Mouse (Mus musculus) forebrain, embryonic 12.5 days (tissue): ENCODE data around the gene Dennd2c. TPM values are rescaled to one million over a fixed set of nuclear protein-coding genes. Genes with fewer than 3 reads are reported as not detected.
A peak's percentile ranks its signal among the peaks of the same experiment; 100 is the strongest.

ENCODE experiments used
- ATAC-seq: fragments of 200-750 bp; cut with Nextera tagmentation; 2 replicates; pipeline ENCODE4 v1.8.0; 2017; ENCODE audit warnings: moderate TSS enrichment; ENCODE audit not compliant: low FRiP score
- H3K27ac ChIP-seq: fragments of 300-500 bp; sonication (generic); 2 replicates; pipeline ENCODE4 v1.5.1; 2016; ENCODE audit warnings: mild to moderate bottlenecking
- H3K27me3 ChIP-seq: fragments of 300-500 bp; sonication (generic); 2 replicates; pipeline ENCODE4 v1.6.1; 2016; ENCODE audit warnings: mild to moderate bottlenecking
- H3K36me3 ChIP-seq: fragments of 300-500 bp; sonication (generic); replicated peaks from 2 replicates; pipeline ENCODE4 v1.6.1; 2016; ENCODE audit warnings: mild to moderate bottlenecking
- H3K4me1 ChIP-seq: fragments of 300-500 bp; sonication (generic); 2 replicates; pipeline ENCODE4 v1.6.1; 2016
- H3K4me2 ChIP-seq: fragments of 300-500 bp; sonication (generic); 2 replicates; pipeline ENCODE4 v1.6.1; 2016; ENCODE audit warnings: mild to moderate bottlenecking, moderate library complexity
- H3K4me3 ChIP-seq: fragments of 300-500 bp; sonication (generic); replicated peaks from 2 replicates; pipeline ENCODE4 v1.5.1; 2016; ENCODE audit warnings: mild to moderate bottlenecking
- H3K9ac ChIP-seq: fragments of 300-500 bp; sonication (generic); 2 replicates; pipeline ENCODE4 v1.6.1; 2016; ENCODE audit warnings: mild to moderate bottlenecking
- H3K9me3 ChIP-seq: fragments of 300-500 bp; sonication (generic); 2 replicates; pipeline ENCODE4 v1.6.1; 2016
- WGBS: fragments of 180-500 bp; shearing (Covaris S2); methylation state at CpG from one replicate; pipeline ENCODE4 v1.1.7; 2016; 5-methylcytosine and 5-hydroxymethylcytosine counted together
- polyA plus RNA-seq: library from polyadenylated mRNA; unstranded; fragments of >200 nt; fragmentation: Nextera tagmentation; extraction: Ambion mirVana; gene quantifications from 2 replicates; pipeline ENCODE4 v1.2.1, GENCODE M21; 2016

The Dennd2c gene
- polyA plus RNA-seq, 1 experiment from 2014 or later = 2.6 TPM

DNA sequence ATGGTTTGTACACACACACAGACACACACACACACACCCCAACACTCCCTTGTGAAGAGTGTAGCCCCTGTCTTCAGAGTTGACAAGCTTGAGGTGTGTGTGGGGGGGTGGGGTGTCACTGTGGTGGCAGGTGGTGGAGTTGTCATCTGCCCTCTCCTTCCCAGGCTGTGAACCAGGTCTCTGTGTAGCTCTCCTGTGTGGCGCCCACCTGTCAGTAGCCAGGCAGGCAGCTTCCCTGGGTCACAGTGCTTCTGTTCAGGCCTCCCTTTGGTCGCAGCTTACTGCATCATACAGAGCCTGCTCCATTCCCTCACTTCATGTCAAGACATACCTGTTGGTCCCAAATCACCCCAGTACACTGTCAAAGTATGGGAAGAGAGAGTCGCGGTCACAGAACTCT is 43.4 kb downstream of the Dennd2c start:
- no peak overlapping the region for H3K4me2 ChIP-seq
- 79% methylated on average over 4 of the region's 4 CpGs for WGBS
- no peaks in the 10 kb centered on the region for H3K9me3 ChIP-seq
- H3K9ac ChIP-seq = no peak overlapping the region
- no peaks in the 10 kb centered on the region for H3K4me1 ChIP-seq
- no peak for ATAC-seq
- H3K27ac ChIP-seq = no peak overlapping the region
- no peak overlapping the region for H3K4me3 ChIP-seq
- no peaks in the 10 kb centered on the region for H3K36me3 ChIP-seq
- H3K27me3 ChIP-seq = no peaks in the 10 kb centered on the region

- H3K9ac ChIP-seq = no peak overlapping the region
- H3K4me3 ChIP-seq = no peak overlapping the region
- H3K36me3 ChIP-seq = no peaks in the 10 kb centered on the region
- ATAC-seq = no peak
- H3K4me2 ChIP-seq = no peak overlapping the region
- no peaks in the 10 kb centered on the region for H3K9me3 ChIP-seq
- 63% methylated on average over 23 of the region's 23 CpGs for WGBS
- H3K27ac ChIP-seq = no peak overlapping the region
- no peaks in the 10 kb centered on the region for H3K27me3 ChIP-seq
- no peaks in the 10 kb centered on the region for H3K4me1 ChIP-seq
Observed at GRCm38 (mm10) chr3:103146330-103147166, 44.1 kb downstream of the Dennd2c start.

- no peak overlapping the region for H3K27ac ChIP-seq
- H3K9me3 ChIP-seq = no peaks in the 10 kb centered on the region
- H3K4me2 ChIP-seq = no peak overlapping the region
- H3K36me3 ChIP-seq = no peaks in the 10 kb centered on the region
- H3K9ac ChIP-seq = no peak overlapping the region
- H3K4me3 ChIP-seq = no peak overlapping the region
- ATAC-seq = no peak
- no peaks in the 10 kb centered on the region for H3K4me1 ChIP-seq
- WGBS = 83% methylated on average over 4 of the region's 4 CpGs
- H3K27me3 ChIP-seq = no peaks in the 10 kb centered on the region
Observed at GRCm38 (mm10) chr3:103147775-103148174, 45.4 kb downstream of the Dennd2c start.

DNA sequence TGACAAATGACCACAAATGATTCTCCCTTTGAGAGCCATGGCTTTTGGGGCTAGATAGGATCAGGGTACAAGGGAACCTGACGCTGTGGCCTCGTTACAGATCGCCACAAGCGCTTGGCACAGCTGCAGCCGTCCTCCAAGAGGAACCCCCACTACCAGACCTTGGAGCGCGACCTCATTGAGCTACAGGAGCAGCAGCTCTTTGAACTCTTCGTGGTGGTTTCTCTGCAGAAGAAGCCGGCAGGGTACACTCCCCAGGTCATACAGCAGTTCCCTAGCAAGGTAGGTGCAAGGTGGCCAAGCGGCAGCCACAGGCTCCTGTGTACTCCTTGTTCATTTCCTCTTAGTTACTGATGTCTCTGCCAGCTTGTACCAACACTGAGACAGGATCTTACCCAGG is 46.5 kb downstream of the Dennd2c start:
- Histone ChIP-seq H3K4me2 (no peak overlapping the region), H3K4me3 (no peak overlapping the region), H3K4me1 (no peaks in the 10 kb centered on the region), H3K9ac (no peak overlapping the region), H3K36me3 (no peaks in the 10 kb centered on the region), H3K27me3 (no peaks in the 10 kb centered on the region), H3K9me3 (no peaks in the 10 kb centered on the region), H3K27ac (no peak overlapping the region)
- WGBS = 87% methylated on average over 10 of the region's 10 CpGs
- ATAC-seq = no peak

- H3K4me1 ChIP-seq = no peaks in the 10 kb centered on the region
- H3K9ac ChIP-seq = no peak overlapping the region
- no peak overlapping the region for H3K4me2 ChIP-seq
- no peaks in the 10 kb centered on the region for H3K27me3 ChIP-seq
- no peak overlapping the region for H3K4me3 ChIP-seq
- H3K9me3 ChIP-seq = no peaks in the 10 kb centered on the region
- H3K27ac ChIP-seq = no peak overlapping the region
- ATAC-seq = no peak
- H3K36me3 ChIP-seq = no peaks in the 10 kb centered on the region
Observed at GRCm38 (mm10) chr3:103153761-103154160, 51.4 kb downstream of the Dennd2c start.

DNA sequence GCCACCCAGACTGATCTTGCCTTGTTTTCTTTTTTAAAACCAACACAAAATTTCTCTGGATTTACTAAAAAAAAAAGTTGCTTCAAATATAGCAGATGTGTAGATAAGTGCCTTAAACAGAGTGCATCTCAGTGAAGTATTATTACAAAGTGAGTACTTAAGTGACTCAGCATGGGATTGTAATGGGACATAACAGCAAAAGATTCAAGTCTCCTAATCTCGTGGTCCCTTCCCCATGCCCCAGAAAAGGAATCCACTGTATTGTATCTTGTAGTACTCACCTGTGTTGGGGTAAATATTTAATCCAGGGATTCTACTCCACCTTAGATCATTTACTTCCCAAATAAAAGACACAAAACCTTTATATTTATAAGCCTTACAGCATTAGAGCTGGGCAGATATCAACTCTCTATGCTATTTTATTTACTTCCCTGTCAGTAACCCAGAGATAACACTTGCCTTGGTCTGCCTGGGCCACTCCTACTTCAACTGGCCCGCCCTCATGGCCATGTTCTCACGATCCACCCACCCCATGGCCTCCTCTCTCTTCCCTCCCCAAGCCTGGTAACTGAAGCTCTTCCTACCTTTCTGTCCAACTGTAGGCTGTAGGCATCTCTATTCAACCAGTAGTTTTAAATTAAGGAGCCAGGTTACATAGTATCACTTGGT is 57.0 kb downstream of the Dennd2c start:
- no peak for ATAC-seq
- Histone ChIP-seq H3K4me2 (no peak overlapping the region), H3K4me1 (no peaks in the 10 kb centered on the region), H3K4me3 (no peak overlapping the region), H3K9ac (no peak overlapping the region), H3K27ac (no peak overlapping the region), H3K9me3 (no peaks in the 10 kb centered on the region), H3K27me3 (no peaks in the 10 kb centered on the region), H3K36me3 (no peaks in the 10 kb centered on the region)
- WGBS = 64% methylated on average over 3 of the region's 3 CpGs

DNA sequence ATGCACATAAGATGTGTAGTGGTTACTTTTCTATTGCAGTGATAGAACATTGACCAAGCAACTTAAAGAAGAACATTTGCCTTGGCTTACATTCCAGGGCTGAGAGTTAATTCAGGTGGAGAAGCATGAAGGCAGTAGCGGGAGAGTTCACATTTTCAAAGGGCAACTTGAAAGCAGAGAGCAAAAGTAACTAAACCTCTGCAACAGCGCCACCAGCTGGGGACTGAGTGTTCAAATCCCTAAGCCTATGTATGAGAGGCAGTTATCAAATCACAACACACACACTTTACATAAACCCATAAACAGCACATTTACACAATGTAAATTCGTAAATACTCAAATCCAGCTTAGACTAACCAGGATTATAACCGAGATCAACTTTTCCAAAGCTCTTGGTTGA is 67.4 kb downstream of the Dennd2c start:
- 10% methylated on average over 4 of the region's 4 CpGs for WGBS
- Histone ChIP-seq H3K4me2 (no peak overlapping the region), H3K27ac (no peak overlapping the region), H3K36me3 (peaks cover 11% of the 10 kb centered on the region), H3K27me3 (no peaks in the 10 kb centered on the region), H3K9ac (no peak overlapping the region), H3K4me3 (no peak overlapping the region), H3K9me3 (no peaks in the 10 kb centered on the region), H3K4me1 (peaks cover 13% of the 10 kb centered on the region)
- no peak for ATAC-seq

DNA sequence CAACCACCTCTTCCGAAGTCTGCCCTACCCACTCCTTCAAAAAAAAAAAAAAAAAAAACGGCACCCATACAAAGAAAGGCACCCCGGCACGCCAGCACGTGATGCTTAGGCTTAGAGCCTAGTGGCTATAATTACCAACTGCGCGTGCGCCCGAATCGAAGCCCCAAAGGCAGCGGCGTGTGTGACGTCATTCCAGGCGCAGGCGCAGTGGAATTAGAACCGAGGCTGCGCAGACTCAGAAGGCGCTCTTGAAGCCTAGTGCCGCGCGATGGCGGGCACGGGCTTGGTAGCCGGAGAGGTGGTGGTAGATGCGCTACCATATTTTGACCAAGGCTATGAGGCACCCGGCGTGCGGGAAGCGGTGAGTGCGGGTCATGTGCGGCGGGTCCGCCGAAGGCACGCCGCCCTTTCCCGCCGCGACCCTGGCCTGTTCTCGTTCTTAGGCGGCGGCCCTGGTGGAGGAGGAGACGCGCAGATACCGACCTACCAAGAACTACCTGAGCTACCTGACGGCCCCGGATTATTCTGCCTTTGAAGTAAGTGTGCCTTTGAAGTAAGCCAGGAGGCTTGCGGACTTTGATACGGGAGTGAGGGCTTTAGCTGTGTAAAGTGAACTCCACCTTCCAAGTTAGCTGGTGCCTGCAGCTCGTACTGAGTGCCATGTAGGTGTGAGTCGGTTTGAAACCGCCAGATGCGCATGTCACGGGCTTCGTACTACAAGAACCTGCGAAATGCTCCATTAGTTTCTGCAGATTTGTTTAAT is 69.3 kb downstream of the Dennd2c start, which contains the start of gene Bcas2:
Gene Bcas2 (plus strand): TSS at position 151 of the 763 bp plus-strand sequence.
- peak within 1 kb of the TSS; percentile 79 for H3K4me2 ChIP-seq
- no peaks in the 10 kb centered on the region for H3K27me3 ChIP-seq
- H3K36me3 ChIP-seq = peaks cover 28% of the 10 kb centered on the region
- no peaks in the 10 kb centered on the region for H3K9me3 ChIP-seq
- H3K27ac ChIP-seq = peak within 1 kb of the TSS; percentile 75
- under 1% methylated on average over 56 of the region's 56 CpGs for WGBS
- peak within 1 kb of the TSS; percentile 86 for H3K9ac ChIP-seq
- peaks cover 13% of the 10 kb centered on the region for H3K4me1 ChIP-seq
- H3K4me3 ChIP-seq = peak within 1 kb of the TSS; percentile 82
- ATAC-seq = peak; percentile 98

GRCm38 (mm10) chr3:103172615-103173014 is 70.2 kb downstream of the Dennd2c start:
- peak overlapping the region; percentile 82 for H3K4me3 ChIP-seq
- ATAC-seq = no peak
- no peaks in the 10 kb centered on the region for H3K27me3 ChIP-seq
- H3K4me2 ChIP-seq = peak overlapping the region; percentile 79
- H3K27ac ChIP-seq = no peak overlapping the region
- no peaks in the 10 kb centered on the region for H3K9me3 ChIP-seq
- H3K36me3 ChIP-seq = peaks cover 36% of the 10 kb centered on the region
- H3K4me1 ChIP-seq = peaks cover 13% of the 10 kb centered on the region
- 58% methylated on average over 5 of the region's 5 CpGs for WGBS
- peak overlapping the region; percentile 86 for H3K9ac ChIP-seq

GRCm38 (mm10) chr3:103176740-103177139 is 74.3 kb downstream of the Dennd2c start:
- Histone ChIP-seq H3K36me3 (peaks cover 57% of the 10 kb centered on the region), H3K27me3 (no peaks in the 10 kb centered on the region), H3K27ac (no peak overlapping the region), H3K9ac (no peak overlapping the region), H3K4me3 (no peak overlapping the region), H3K9me3 (no peaks in the 10 kb centered on the region), H3K4me1 (peaks cover 9% of the 10 kb centered on the region), H3K4me2 (no peak overlapping the region)
- WGBS = 95% methylated on average over 4 of the region's 4 CpGs
- ATAC-seq = no peak

DNA sequence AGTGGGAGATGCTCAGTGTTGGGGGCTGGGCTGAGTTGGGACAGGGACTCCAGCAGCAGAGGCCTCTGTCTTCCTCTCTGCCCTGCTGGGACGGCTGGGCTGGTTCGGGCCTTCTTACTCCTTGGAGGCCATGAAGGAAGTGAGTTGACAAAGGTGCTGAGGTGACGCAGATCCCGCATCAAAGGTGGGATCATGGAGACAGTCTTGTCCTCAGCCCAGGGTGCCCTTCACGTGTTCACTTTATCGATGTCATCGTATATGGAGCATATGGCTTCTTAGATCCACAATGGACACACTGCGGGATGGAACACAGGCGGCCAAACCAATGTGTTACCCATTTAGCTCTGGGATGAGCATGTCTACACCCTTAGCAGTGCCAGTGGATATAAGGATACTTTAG is 77.1 kb downstream of the Dennd2c start:
- H3K27ac ChIP-seq = no peak overlapping the region
- WGBS = 93% methylated on average over 9 of the region's 9 CpGs

GRCm38 (mm10) chr3:103181171-103181570 is 78.8 kb downstream of the Dennd2c start:
- Histone ChIP-seq H3K36me3 (peaks cover 34% of the 10 kb centered on the region), H3K4me3 (no peak overlapping the region), H3K9ac (no peak overlapping the region), H3K27ac (no peak overlapping the region), H3K4me2 (no peak overlapping the region), H3K4me1 (no peaks in the 10 kb centered on the region), H3K9me3 (no peaks in the 10 kb centered on the region), H3K27me3 (no peaks in the 10 kb centered on the region)
- ATAC-seq = no peak
- WGBS = 52% methylated on average over 4 of the region's 4 CpGs

More for the DNA sequence above, 77.1 kb downstream of the Dennd2c start:
- peaks cover 48% of the 10 kb centered on the region for H3K36me3 ChIP-seq
- no peak overlapping the region for H3K4me2 ChIP-seq
- no peaks in the 10 kb centered on the region for H3K9me3 ChIP-seq
- H3K27me3 ChIP-seq = no peaks in the 10 kb centered on the region
- H3K9ac ChIP-seq = no peak overlapping the region
- no peak for ATAC-seq
- H3K4me3 ChIP-seq = no peak overlapping the region
- no peaks in the 10 kb centered on the region for H3K4me1 ChIP-seq
